Mouse (Mus musculus): ENCODE results near the gene Ptgdr2.

GRCm38 (mm10) chr19:10990751-10991150 is 53.8 kb downstream of the Ptgdr2 start:
- TF ChIP-seq CTCF (conservative IDR thresholded peaks at IDR 0.05; ENCODE audit: low read length) (no peak), NANOG (IDR thresholded peaks at IDR 0.05; ENCODE audit: borderline replicate concordance, low read length) (no peak)

All from E14TG2a.4 (cell line).